Mouse (Mus musculus): ENCODE measurements around the gene Olfr1362. TPM values are rescaled to one million over a fixed set of nuclear protein-coding genes. Genes with fewer than 3 reads are reported as not detected.

Olfr1362 gene
- not detected for total RNA-seq (2021)
- long read RNA-seq, experiment 1: 0 reads
- long read RNA-seq, experiment 2: 0 reads

GRCm38 (mm10) chr13:21613922-21614321 lies at the start of gene Olfr1362:
Gene Olfr1362, minus strand, starts transcription at chr13:21614022.
- DNase-seq: no peak

- no peak for DNase-seq
Observed at GRCm38 (mm10) chr13:21663286-21663685, 49.5 kb upstream of the Olfr1362 start, which contains the start of gene Olfr1361. Gene Olfr1361, minus strand, starts transcription at chr13:21663386.

DNA sequence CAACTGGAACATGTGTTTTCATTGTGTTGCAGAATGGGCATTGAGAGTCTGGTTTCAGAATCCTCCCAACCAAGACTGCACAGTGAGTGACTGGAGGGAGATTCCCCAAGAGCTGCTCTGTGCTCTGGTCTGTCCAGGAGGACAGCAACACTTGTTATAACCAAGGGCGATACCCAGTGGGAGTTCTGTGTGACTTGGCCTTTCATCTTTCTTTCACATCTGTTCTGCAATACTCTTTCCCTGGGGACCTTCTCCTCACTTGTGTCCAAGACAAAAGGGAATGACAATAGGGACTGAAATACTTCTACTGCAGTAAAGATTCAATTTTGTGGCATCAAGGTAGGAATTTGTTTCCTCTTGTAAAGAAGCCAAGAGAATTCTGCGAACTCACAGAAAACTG lies 28.6 kb upstream of the Olfr1362 start, which contains the start of gene Olfr11:
Olfr11 (minus strand) TSS at position 101 of the 400 bp plus-strand sequence.
- DNase-seq: no peak

DNA sequence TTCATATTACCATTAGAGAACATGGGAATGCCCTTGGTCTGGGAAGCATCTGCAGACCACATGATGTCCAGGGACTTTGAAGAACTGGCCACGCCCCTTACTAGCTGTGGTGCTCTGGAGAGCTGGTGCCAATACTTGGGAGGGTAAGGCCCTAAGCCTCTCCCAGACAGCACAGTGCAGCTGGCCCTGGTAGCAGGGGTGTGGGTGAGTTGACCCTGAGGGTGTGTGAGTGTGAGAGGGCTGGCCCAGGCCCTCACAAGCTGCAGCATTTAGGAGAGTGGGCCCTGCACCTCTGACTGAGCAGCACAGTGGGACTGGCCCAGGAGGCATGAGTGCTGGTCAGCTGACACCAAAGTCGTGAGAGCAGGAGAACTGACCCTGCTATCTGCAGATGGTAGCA lies 22.2 kb downstream of the Olfr1362 start:
- DNase-seq: no peak

DNA sequence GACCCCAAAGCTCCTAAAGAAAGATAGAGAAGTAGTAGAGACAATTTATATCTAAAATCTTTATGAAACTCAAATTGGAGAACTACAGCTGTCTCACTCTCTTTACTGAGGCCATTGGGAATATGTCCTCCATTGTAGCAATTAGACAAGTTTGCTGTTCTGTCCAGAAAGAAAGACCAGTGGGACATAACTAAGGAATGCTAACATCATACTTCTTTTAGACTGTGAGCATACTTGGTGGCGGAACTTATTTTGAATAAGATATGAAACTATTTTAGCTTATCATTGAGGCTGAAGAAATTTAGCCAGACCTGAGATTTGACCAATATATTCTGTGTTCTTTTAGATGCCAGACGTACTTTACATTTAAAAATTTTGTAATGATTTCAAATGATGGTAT lies 32.2 kb downstream of the Olfr1362 start, which contains the start of gene Olfr1364:
Olfr1364 (minus strand) TSS at position 101 of the 400 bp plus-strand sequence.
- DNase-seq: no peak

Other genes with a start within 250 kb of the Olfr1362 start
- gene Zkscan3, start 211.3 kb downstream of the Olfr1362 start, total RNA-seq (2021): 10 to 100 TPM; 28.5 to 31.4 TPM
- gene Pgbd1, start 173.0 kb downstream of the Olfr1362 start, total RNA-seq (2021): under 1 TPM; 0.35 to 0.54 TPM
- 10 to 100 TPM; 22.2 to 25.9 TPM for gene Zscan26, start 160.3 kb downstream of the Olfr1362 start, total RNA-seq (2021)
- gene Nkapl, start 145.5 kb downstream of the Olfr1362 start, total RNA-seq (2021): under 1 TPM; 0.44 to 0.52 TPM
- 1 to 10 TPM in 1 of 2 experiments, under 1 TPM in 1; 0.79 to 1.3 TPM for gene Zkscan4, start 135.1 kb downstream of the Olfr1362 start, total RNA-seq (2021)
- gene Gm10065, start 134.6 kb downstream of the Olfr1362 start, total RNA-seq (2021): not detected
- 10 to 100 TPM; 25.7 to 26.8 TPM for gene AK157302, start 118.8 kb downstream of the Olfr1362 start, total RNA-seq (2021)
- 100 to 1,000 TPM; 222 to 251 TPM for gene Gm11273, start 112.6 kb downstream of the Olfr1362 start, total RNA-seq (2021)
- gene Zkscan8, start 82.9 kb downstream of the Olfr1362 start, total RNA-seq (2021): 10 to 100 TPM in 1 of 2 experiments, 1 to 10 TPM in 1; 9.9 to 10.7 TPM
- gene Olfr1366, start 71.2 kb downstream of the Olfr1362 start, total RNA-seq (2021): not detected
- gene Olfr1535, start 54.1 kb downstream of the Olfr1362 start, total RNA-seq (2021): not detected
- gene Olfr1364, start 32.3 kb downstream of the Olfr1362 start, total RNA-seq (2021): not detected
- gene Olfr11, start 28.5 kb upstream of the Olfr1362 start, total RNA-seq (2021): not detected
- not detected for gene Olfr1361, start 49.4 kb upstream of the Olfr1362 start, total RNA-seq (2021)
- not detected for gene Olfr1360, start 63.4 kb upstream of the Olfr1362 start, total RNA-seq (2021)
- not detected for gene Olfr1359, start 84.1 kb upstream of the Olfr1362 start, total RNA-seq (2021)
- 10 to 100 TPM in 1 of 2 experiments, 1 to 10 TPM in 1; 7.7 to 11.5 TPM for gene Hist1h2bl, start 102.1 kb upstream of the Olfr1362 start, total RNA-seq (2021)
- 10 to 100 TPM in 1 of 2 experiments, 1 to 10 TPM in 1; 4.0 to 15.4 TPM for gene Hist1h2ai, start 102.4 kb upstream of the Olfr1362 start, total RNA-seq (2021)
- gene Hist1h3h, start 103.6 kb upstream of the Olfr1362 start, total RNA-seq (2021): 10 to 100 TPM; 11.0 to 14.3 TPM
- 1 to 10 TPM; 2.0 to 3.6 TPM for gene Hist1h2bm, start 108.0 kb upstream of the Olfr1362 start, total RNA-seq (2021)
- 1 to 10 TPM; 1.9 to 3.4 TPM for gene Hist1h4j, start 121.0 kb upstream of the Olfr1362 start, total RNA-seq (2021)
- 10 to 100 TPM; 39.5 to 45.0 TPM for gene Hist1h4k, start 136.5 kb upstream of the Olfr1362 start, total RNA-seq (2021)
- gene Hist1h2ak, start 139.8 kb upstream of the Olfr1362 start, total RNA-seq (2021): 1 to 10 TPM; 2.5 to 4.6 TPM
- gene Hist1h2bn, start 140.1 kb upstream of the Olfr1362 start, total RNA-seq (2021): 1 to 10 TPM; 4.3 to 4.8 TPM
- gene Hist1h1b, start 166.6 kb upstream of the Olfr1362 start, total RNA-seq (2021): 1 to 10 TPM; 3.5 to 4.0 TPM
- 10 to 100 TPM; 10.2 to 11.2 TPM for gene Hist1h3i, start 169.3 kb upstream of the Olfr1362 start, total RNA-seq (2021)
- 1 to 10 TPM; 1.0 to 5.3 TPM for gene Hist1h2an, start 173.2 kb upstream of the Olfr1362 start, total RNA-seq (2021)
- gene Hist1h2bp, start 173.4 kb upstream of the Olfr1362 start, total RNA-seq (2021): 1 to 10 TPM; 3.3 to 4.2 TPM
- 10 to 100 TPM; 27.9 to 31.1 TPM for gene Hist1h2bq, start 196.2 kb upstream of the Olfr1362 start, total RNA-seq (2021)
- 1 to 10 TPM in 1 of 2 experiments, not detected in 1; 1.4 TPM for gene Hist1h2ao, start 196.4 kb upstream of the Olfr1362 start, total RNA-seq (2021)
- gene Hist1h4m, start 197.7 kb upstream of the Olfr1362 start, total RNA-seq (2021): 10 to 100 TPM; 41.7 to 58.7 TPM
- gene Hist1h4n, start 218.2 kb upstream of the Olfr1362 start, total RNA-seq (2021): 1 to 10 TPM; 4.7 to 9.4 TPM
- 10 to 100 TPM; 11.6 to 12.2 TPM for gene Hist1h2ap, start 219.5 kb upstream of the Olfr1362 start, total RNA-seq (2021)
- gene Hist1h2br, start 219.7 kb upstream of the Olfr1362 start, total RNA-seq (2021): 10 to 100 TPM; 28.3 to 30.7 TPM